Mouse (Mus musculus): ENCODE data around the gene Ryk. TPM values are rescaled to one million over a fixed set of nuclear protein-coding genes. Genes with fewer than 3 reads are reported as not detected.

Gene Ryk
- polyA plus RNA-seq, 1 experiment from 2014 or later, result 24.1 TPM

DNA sequence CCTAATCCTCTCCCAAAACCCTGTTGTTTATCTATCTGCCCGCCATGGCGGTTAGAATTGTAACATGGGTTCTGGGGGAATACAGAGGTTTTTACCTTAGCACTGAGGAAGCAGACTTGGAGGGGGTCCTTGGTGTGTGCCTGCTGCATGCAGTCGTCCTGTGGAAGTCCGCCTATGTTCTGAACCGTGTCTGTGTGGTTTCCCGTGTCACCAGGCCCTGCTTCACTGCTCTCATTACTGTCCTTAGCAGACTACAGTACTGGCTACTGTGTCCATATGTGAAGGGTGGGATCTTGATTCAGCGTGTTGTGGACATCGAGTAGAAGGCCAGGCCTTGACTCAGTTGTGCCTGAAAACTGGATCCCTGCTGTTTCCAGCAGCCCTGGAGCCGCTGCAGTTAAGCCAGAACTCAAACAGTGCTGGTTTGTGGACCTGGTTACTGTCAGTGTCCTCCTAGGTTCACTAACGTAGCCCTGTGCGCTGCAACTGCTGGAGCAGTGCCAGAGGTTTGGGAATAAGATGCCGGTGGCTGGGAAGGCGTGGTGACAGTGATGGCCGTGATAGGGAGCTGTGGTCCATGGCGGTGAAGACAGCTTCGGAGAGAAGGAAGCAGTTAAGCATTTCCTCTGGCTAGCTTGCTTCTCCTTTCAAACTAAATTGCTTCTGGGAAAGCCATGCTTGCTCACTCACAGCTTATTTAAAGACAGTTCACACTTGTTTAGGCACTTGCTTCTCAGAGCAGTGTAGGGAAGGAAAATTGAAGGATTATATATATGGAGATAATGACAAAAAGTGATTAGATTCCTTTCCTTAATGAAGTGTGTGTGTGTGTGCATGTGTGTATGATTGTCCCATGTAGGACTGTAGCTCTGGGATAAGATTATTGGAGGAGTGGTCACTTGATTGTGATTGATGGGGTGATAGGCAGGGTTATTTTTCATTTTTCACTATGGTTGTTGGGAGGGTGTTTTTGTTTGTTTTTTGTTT is 6.4 kb downstream of the Ryk start:
- Histone ChIP-seq H3K4me1 (replicated peaks; ENCODE audit: insufficient read depth, low read length) (peaks cover 61% of the 10 kb centered on the region), H3K4me2 (ENCODE audit: low read length) (peak overlapping the region; percentile 23), H3K27ac (peak overlapping the region; percentile 40; the same call in 1 of the 2 replicates), H3K27me3 (ENCODE audit: insufficient read depth, low read length) (no peaks in the 10 kb centered on the region), H3K9ac (ENCODE audit: low read depth, low read length) (0 out of 2 replicates have a peak overlapping the region, but pooled peaks have one; percentile 5), H3K9me3 (replicated peaks; ENCODE audit: low read length) (no peaks in the 10 kb centered on the region), H3K4me3 (replicated peaks; ENCODE audit: low read depth, low read length) (no peak overlapping the region), H3K36me3 (ENCODE audit: insufficient read depth, low read length) (no peaks in the 10 kb centered on the region)
- 0 out of 2 replicates have a peak, but pooled peaks have one; percentile 34 for ATAC-seq (replicated peaks; ENCODE audit: low FRiP score, low read depth)
- WGBS, result 16% methylated on average over 16 of the region's 16 CpGs
- DNase-seq (ENCODE audit: low spot score), result peak; percentile 55
- TF ChIP-seq CTCF (IDR thresholded peaks at IDR 0.05; ENCODE audit: low read depth), result no peak

DNA sequence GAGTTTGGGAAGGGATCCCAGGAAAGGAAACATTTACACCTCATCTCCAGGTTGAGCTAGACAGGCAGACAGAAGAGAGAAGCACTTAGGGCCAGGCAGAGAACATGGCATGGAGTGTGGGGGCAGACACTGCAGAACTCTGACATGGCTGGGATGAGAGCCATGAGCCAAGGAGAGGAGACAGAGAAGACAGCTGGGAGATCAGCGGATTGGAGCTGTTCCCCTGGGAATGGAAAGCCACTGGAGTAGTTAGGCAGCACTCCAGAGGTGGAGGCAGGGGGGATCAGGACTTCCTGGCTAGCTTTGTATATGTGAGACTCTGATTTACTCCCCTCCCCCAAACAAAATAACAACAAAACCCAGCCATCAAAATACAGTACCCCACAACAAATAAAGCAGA is 7.1 kb downstream of the Ryk start:
- Histone ChIP-seq H3K9ac (ENCODE audit: low read depth, low read length) (no peak overlapping the region), H3K9me3 (replicated peaks; ENCODE audit: low read length) (no peaks in the 10 kb centered on the region), H3K4me2 (ENCODE audit: low read length) (no peak overlapping the region), H3K36me3 (ENCODE audit: insufficient read depth, low read length) (no peaks in the 10 kb centered on the region), H3K27me3 (ENCODE audit: insufficient read depth, low read length) (no peaks in the 10 kb centered on the region), H3K27ac (0 out of 2 replicates have a peak overlapping the region, but pooled peaks have one; percentile 13), H3K4me1 (replicated peaks; ENCODE audit: insufficient read depth, low read length) (peaks cover 54% of the 10 kb centered on the region), H3K4me3 (replicated peaks; ENCODE audit: low read depth, low read length) (no peak overlapping the region)
- 27% methylated on average over 1 of the region's 1 CpGs for WGBS
- no peak for TF ChIP-seq CTCF (IDR thresholded peaks at IDR 0.05; ENCODE audit: low read depth)
- ATAC-seq (replicated peaks; ENCODE audit: low FRiP score, low read depth), result no peak
- DNase-seq (ENCODE audit: low spot score), result no peak

- Histone ChIP-seq H3K27ac (no peak overlapping the region), H3K9me3 (replicated peaks; ENCODE audit: low read length) (no peaks in the 10 kb centered on the region), H3K27me3 (ENCODE audit: insufficient read depth, low read length) (no peaks in the 10 kb centered on the region), H3K4me2 (ENCODE audit: low read length) (no peak overlapping the region), H3K4me3 (replicated peaks; ENCODE audit: low read depth, low read length) (no peak overlapping the region), H3K4me1 (replicated peaks; ENCODE audit: insufficient read depth, low read length) (peaks cover 60% of the 10 kb centered on the region), H3K9ac (ENCODE audit: low read depth, low read length) (no peak overlapping the region), H3K36me3 (ENCODE audit: insufficient read depth, low read length) (no peaks in the 10 kb centered on the region)
- ATAC-seq (replicated peaks; ENCODE audit: low FRiP score, low read depth), result no peak; the same call in 1 of the 2 replicates
- WGBS, result 49% methylated on average over 8 of the region's 8 CpGs
- DNase-seq (ENCODE audit: low spot score), result no peak
- TF ChIP-seq CTCF (IDR thresholded peaks at IDR 0.05; ENCODE audit: low read depth), result no peak
Measured at GRCm38 (mm10) chr9:102842498-102842897, 7.8 kb downstream of the Ryk start.

- no peak overlapping the region for H3K27ac ChIP-seq
- 16% methylated on average over 4 of the region's 4 CpGs for WGBS
- H3K4me1 ChIP-seq (replicated peaks; ENCODE audit: insufficient read depth, low read length), result peaks cover 71% of the 10 kb centered on the region
- TF ChIP-seq CTCF (IDR thresholded peaks at IDR 0.05; ENCODE audit: low read depth), result no peak
- H3K9me3 ChIP-seq (replicated peaks; ENCODE audit: low read length), result no peaks in the 10 kb centered on the region
- ATAC-seq (replicated peaks; ENCODE audit: low FRiP score, low read depth), result no peak
- no peak overlapping the region for H3K4me3 ChIP-seq (replicated peaks; ENCODE audit: low read depth, low read length)
- no peak overlapping the region for H3K9ac ChIP-seq (ENCODE audit: low read depth, low read length)
- H3K4me2 ChIP-seq (ENCODE audit: low read length), result no peak overlapping the region
- H3K36me3 ChIP-seq (ENCODE audit: insufficient read depth, low read length), result no peaks in the 10 kb centered on the region
- H3K27me3 ChIP-seq (ENCODE audit: insufficient read depth, low read length), result no peaks in the 10 kb centered on the region
- DNase-seq (ENCODE audit: low spot score), result peak; percentile 41
Measured at GRCm38 (mm10) chr9:102843577-102843976, 8.9 kb downstream of the Ryk start.

- Histone ChIP-seq H3K9me3 (replicated peaks; ENCODE audit: low read length) (no peaks in the 10 kb centered on the region), H3K27me3 (ENCODE audit: insufficient read depth, low read length) (no peaks in the 10 kb centered on the region), H3K4me3 (replicated peaks; ENCODE audit: low read depth, low read length) (no peak overlapping the region), H3K4me1 (replicated peaks; ENCODE audit: insufficient read depth, low read length) (peaks cover 57% of the 10 kb centered on the region), H3K9ac (ENCODE audit: low read depth, low read length) (no peak overlapping the region), H3K27ac (no peak overlapping the region), H3K36me3 (ENCODE audit: insufficient read depth, low read length) (no peaks in the 10 kb centered on the region), H3K4me2 (ENCODE audit: low read length) (no peak overlapping the region)
- WGBS, result 60% methylated on average over 6 of the region's 6 CpGs
- TF ChIP-seq CTCF (IDR thresholded peaks at IDR 0.05; ENCODE audit: low read depth), result no peak
- ATAC-seq (replicated peaks; ENCODE audit: low FRiP score, low read depth) (peak; percentile 44), DNase-seq (ENCODE audit: low spot score) (no peak)
Measured at GRCm38 (mm10) chr9:102845851-102846250, 11.1 kb downstream of the Ryk start.

GRCm38 (mm10) chr9:102846348-102846747 is 11.6 kb downstream of the Ryk start:
- no peak overlapping the region for H3K27ac ChIP-seq
- no peaks in the 10 kb centered on the region for H3K27me3 ChIP-seq (ENCODE audit: insufficient read depth, low read length)
- no peak overlapping the region for H3K9ac ChIP-seq (ENCODE audit: low read depth, low read length)
- no peak for DNase-seq (ENCODE audit: low spot score)
- TF ChIP-seq CTCF (IDR thresholded peaks at IDR 0.05; ENCODE audit: low read depth), result no peak
- H3K4me2 ChIP-seq (ENCODE audit: low read length), result no peak overlapping the region
- 93% methylated on average over 5 of the region's 5 CpGs for WGBS
- ATAC-seq (replicated peaks; ENCODE audit: low FRiP score, low read depth), result no peak
- peaks cover 52% of the 10 kb centered on the region for H3K4me1 ChIP-seq (replicated peaks; ENCODE audit: insufficient read depth, low read length)
- no peaks in the 10 kb centered on the region for H3K36me3 ChIP-seq (ENCODE audit: insufficient read depth, low read length)
- H3K4me3 ChIP-seq (replicated peaks; ENCODE audit: low read depth, low read length), result no peak overlapping the region
- no peaks in the 10 kb centered on the region for H3K9me3 ChIP-seq (replicated peaks; ENCODE audit: low read length)

All from kidney, postnatal 0 days (tissue).